Mouse (Mus musculus): ENCODE data around the gene Arhgef28. TPM values are rescaled to one million over a fixed set of nuclear protein-coding genes. Genes with fewer than 3 reads are reported as not detected.
"Not testable (repeated sequence)": the region's sequence is repeated elsewhere in the genome, so short reads cannot be mapped to it uniquely, and the experiment has no call there.

Arhgef28 gene
- polyA plus RNA-seq, 1 experiment from 2014 or later, result 27.0 TPM

DNA sequence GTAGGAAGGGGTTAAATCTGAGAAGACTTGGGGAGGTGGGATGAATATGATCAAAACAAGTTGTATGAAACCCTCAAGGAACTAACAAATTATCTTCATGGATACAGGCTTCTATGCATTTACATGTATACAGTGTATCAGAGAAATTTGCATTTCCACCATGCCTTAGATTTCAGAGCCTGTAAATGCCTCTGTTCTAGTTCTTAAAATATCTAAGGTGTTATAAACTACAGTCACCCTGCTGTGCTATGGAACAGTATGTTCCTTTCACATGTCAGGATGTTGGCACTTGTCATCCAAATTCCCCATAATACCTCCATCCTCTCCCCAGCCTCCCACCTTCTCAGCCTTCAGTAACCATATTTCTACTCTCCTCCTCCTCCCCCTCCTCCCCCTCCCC lies 168.5 kb downstream of the Arhgef28 start:
- no peak overlapping the region for H3K9ac ChIP-seq
- H3K27me3 ChIP-seq (replicated peaks), result no peaks in the 10 kb centered on the region
- H3K4me1 ChIP-seq, result no peaks in the 10 kb centered on the region
- H3K9me3 ChIP-seq, result no peaks in the 10 kb centered on the region
- no peak for ATAC-seq (replicated peaks)
- no peak overlapping the region for H3K27ac ChIP-seq
- no peak overlapping the region for H3K4me3 ChIP-seq
- no peaks in the 10 kb centered on the region for H3K36me3 ChIP-seq (replicated peaks)
- H3K4me2 ChIP-seq, result no peak overlapping the region

DNA sequence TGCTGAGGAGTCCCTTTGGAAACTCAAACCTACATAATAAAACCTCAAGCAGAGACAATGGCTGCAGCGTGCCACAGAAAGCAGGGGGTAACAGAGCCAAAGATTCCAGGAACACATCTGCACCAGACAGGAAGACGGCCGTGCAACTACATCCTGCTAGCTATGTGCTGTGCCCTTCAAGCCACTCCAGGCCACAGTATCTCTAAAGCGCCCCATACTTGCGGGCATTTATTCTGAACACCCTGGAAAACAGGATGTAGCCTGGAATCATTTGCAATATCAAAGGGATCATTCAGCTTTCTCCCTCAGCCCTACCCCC lies 174.6 kb downstream of the Arhgef28 start:
- 36% methylated on average over 5 of the region's 5 CpGs for WGBS
- Histone ChIP-seq H3K4me2 (peak overlapping the region; percentile 46), H3K27me3 (replicated peaks) (no peaks in the 10 kb centered on the region), H3K27ac (no peak overlapping the region), H3K9me3 (no peaks in the 10 kb centered on the region), H3K4me3 (no peak overlapping the region; the same call in 1 of the 2 replicates), H3K9ac (peak overlapping the region; percentile 12; the same call in 1 of the 2 replicates), H3K36me3 (replicated peaks) (no peaks in the 10 kb centered on the region), H3K4me1 (peaks cover 16% of the 10 kb centered on the region)
- peak; percentile 48; the same call in 1 of the 2 replicates for ATAC-seq (replicated peaks)

DNA sequence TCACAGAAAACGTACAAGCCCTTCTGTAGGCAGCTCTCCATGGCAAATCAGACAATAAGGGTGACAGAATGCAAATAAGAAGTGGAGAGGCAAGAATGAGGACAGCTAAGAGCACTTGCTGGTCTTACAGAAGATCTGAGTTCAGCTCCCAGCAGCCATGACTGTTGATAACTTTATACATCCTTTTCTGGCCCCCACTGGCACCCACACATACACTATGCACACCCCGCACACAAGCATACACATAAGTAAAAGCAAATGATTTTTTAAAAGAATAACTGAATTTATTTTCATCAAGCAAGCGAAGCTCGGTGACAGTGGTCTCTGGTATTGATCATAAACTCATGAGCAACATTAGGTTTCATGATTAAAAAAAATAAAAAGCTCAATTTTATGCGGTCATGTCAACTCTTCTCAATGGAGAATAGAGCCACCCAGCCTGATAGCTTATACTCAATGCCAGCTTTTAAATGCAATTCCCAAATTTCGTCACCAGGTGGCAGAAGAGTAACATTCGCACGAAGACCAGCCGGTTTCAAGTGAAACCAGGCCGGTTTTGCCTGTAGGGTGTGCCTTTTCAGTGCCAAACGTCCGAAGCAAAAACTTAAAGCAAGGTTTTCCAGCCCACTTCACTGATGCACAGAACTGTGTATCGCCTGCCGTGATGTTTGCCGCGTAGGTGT lies 175.1 kb downstream of the Arhgef28 start:
- H3K36me3 ChIP-seq (replicated peaks), result no peaks in the 10 kb centered on the region
- ATAC-seq (replicated peaks), result peak; percentile 66; the same call in 1 of the 2 replicates
- WGBS, result 12% methylated on average over 16 of the region's 16 CpGs
- peak overlapping the region; percentile 12; the same call in 1 of the 2 replicates for H3K9ac ChIP-seq
- no peak overlapping the region; the same call in 1 of the 2 replicates for H3K4me3 ChIP-seq
- peaks cover 16% of the 10 kb centered on the region for H3K4me1 ChIP-seq
- H3K9me3 ChIP-seq, result no peaks in the 10 kb centered on the region
- no peak overlapping the region for H3K27ac ChIP-seq
- peak overlapping the region; percentile 46 for H3K4me2 ChIP-seq
- H3K27me3 ChIP-seq (replicated peaks), result no peaks in the 10 kb centered on the region

DNA sequence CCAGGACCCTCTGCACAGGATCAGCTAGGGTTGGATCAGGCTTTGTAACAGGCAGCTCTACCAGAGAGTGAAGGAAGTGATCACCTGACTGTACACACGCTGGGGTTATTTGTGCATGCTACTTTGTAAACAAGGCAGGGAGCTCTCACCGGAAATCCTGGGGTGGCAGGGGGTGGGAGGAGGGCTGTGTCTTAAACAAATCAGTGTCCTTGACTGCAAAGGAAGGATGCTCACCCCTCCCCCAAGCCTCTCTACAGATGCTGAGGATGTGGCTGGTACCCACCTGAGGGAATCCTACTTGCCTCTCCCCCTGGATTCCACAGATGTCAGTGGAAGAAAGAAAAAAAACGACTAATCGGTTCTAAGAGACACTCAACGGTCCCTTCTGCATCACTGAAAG lies 176.2 kb downstream of the Arhgef28 start:
- H3K27ac ChIP-seq, result no peak overlapping the region
- no peaks in the 10 kb centered on the region for H3K36me3 ChIP-seq (replicated peaks)
- H3K9me3 ChIP-seq, result no peaks in the 10 kb centered on the region
- no peak overlapping the region for H3K4me2 ChIP-seq
- no peak overlapping the region for H3K4me3 ChIP-seq
- 16% methylated on average over 5 of the region's 5 CpGs for WGBS
- H3K27me3 ChIP-seq (replicated peaks), result no peaks in the 10 kb centered on the region
- peaks cover 16% of the 10 kb centered on the region for H3K4me1 ChIP-seq
- no peak for ATAC-seq (replicated peaks)
- no peak overlapping the region for H3K9ac ChIP-seq

GRCm38 (mm10) chr13:98028711-98029250 lies 177.5 kb downstream of the Arhgef28 start:
- H3K4me2 ChIP-seq, result no peak overlapping the region
- no peaks in the 10 kb centered on the region for H3K36me3 ChIP-seq (replicated peaks)
- H3K9ac ChIP-seq, result no peak overlapping the region
- H3K27ac ChIP-seq, result no peak overlapping the region
- WGBS, result 23% methylated on average over 6 of the region's 6 CpGs
- H3K4me3 ChIP-seq, result no peak overlapping the region
- H3K9me3 ChIP-seq, result no peaks in the 10 kb centered on the region
- H3K27me3 ChIP-seq (replicated peaks), result no peaks in the 10 kb centered on the region
- ATAC-seq (replicated peaks), result peak; percentile 67
- peaks cover 16% of the 10 kb centered on the region for H3K4me1 ChIP-seq

DNA sequence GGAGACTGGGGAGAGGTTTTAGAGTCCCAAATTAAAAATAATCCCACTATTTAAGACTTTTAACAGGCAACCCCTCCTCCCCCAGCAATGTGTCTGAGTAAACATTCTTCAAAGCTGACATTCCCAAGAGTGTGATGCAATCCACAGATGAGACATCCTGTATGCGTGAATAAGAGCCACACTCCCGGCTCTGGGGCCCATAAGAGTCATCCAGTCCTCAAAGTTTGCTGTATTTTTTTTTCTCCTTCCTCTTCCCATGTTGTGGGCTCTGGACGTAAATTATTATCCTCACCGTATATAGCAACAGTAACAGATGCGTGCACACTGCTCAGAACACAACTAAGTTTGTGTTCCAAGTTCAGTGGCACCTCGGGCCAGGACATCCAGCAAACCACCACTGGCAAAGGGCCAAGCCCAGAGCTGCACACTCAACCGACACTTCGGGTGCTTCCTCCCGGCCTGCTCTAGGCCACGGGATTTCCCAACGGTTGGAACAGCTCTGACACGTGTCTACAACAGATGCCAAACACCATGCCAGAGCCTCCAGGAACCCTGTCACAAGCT lies 178.5 kb downstream of the Arhgef28 start:
- Histone ChIP-seq H3K4me3 (no peak overlapping the region), H3K4me1 (peaks cover 16% of the 10 kb centered on the region), H3K27ac (no peak overlapping the region), H3K9me3 (no peaks in the 10 kb centered on the region), H3K4me2 (no peak overlapping the region), H3K36me3 (replicated peaks) (no peaks in the 10 kb centered on the region), H3K27me3 (replicated peaks) (no peaks in the 10 kb centered on the region), H3K9ac (no peak overlapping the region)
- no peak for ATAC-seq (replicated peaks)
- 81% methylated on average over 12 of the region's 12 CpGs for WGBS

- Histone ChIP-seq H3K27me3 (replicated peaks) (no peaks in the 10 kb centered on the region), H3K36me3 (replicated peaks) (no peaks in the 10 kb centered on the region), H3K4me3 (no peak overlapping the region), H3K27ac (no peak overlapping the region), H3K4me2 (no peak overlapping the region), H3K4me1 (peaks cover 16% of the 10 kb centered on the region), H3K9me3 (no peaks in the 10 kb centered on the region), H3K9ac (no peak overlapping the region)
- 82% methylated on average over 5 of the region's 5 CpGs for WGBS
- no peak for ATAC-seq (replicated peaks)
Observed at GRCm38 (mm10) chr13:98027122-98027521, 179.1 kb downstream of the Arhgef28 start.

GRCm38 (mm10) chr13:98025706-98026504 lies 180.3 kb downstream of the Arhgef28 start:
- Histone ChIP-seq H3K27me3 (replicated peaks) (no peaks in the 10 kb centered on the region), H3K4me3 (no peak overlapping the region), H3K4me1 (peaks cover 16% of the 10 kb centered on the region), H3K9me3 (no peaks in the 10 kb centered on the region), H3K9ac (no peak overlapping the region), H3K4me2 (no peak overlapping the region), H3K27ac (no peak overlapping the region), H3K36me3 (replicated peaks) (no peaks in the 10 kb centered on the region)
- no peak for ATAC-seq (replicated peaks)
- 75% methylated on average over 26 of the region's 26 CpGs for WGBS

DNA sequence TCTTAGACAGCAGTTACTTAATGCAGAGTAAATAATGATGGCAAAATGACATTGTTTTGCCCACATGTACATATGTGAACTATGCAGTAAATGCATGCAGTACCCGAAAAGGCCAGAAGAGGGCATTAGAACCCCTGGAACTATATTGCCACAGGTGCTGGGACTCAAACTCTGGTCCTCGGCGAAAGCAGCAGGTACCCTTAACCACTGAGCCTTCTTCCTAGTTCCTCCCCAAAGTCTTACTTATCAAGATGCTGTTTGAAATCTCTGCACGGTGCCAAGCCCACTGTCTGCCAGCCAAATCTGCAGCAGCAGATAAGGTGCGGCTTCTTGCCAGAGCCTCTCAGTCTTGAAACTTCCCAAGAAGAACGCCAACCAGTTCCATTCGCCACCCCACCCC lies 181.1 kb downstream of the Arhgef28 start:
- H3K4me3 ChIP-seq, result no peak overlapping the region
- ATAC-seq (replicated peaks), result no peak
- H3K27me3 ChIP-seq (replicated peaks), result no peaks in the 10 kb centered on the region

GRCm38 (mm10) chr13:98024680-98025079 lies 181.6 kb downstream of the Arhgef28 start:
- H3K27ac ChIP-seq, result no peak overlapping the region
- no peaks in the 10 kb centered on the region for H3K36me3 ChIP-seq (replicated peaks)
- 91% methylated on average over 12 of the region's 12 CpGs for WGBS

More for the DNA sequence above, 181.1 kb downstream of the Arhgef28 start:
- H3K9me3 ChIP-seq, result no peaks in the 10 kb centered on the region
- H3K27ac ChIP-seq, result no peak overlapping the region
- H3K4me1 ChIP-seq, result peaks cover 16% of the 10 kb centered on the region
- H3K36me3 ChIP-seq (replicated peaks), result no peaks in the 10 kb centered on the region
- H3K4me2 ChIP-seq, result no peak overlapping the region
- WGBS, result 86% methylated on average over 7 of the region's 7 CpGs
- no peak overlapping the region for H3K9ac ChIP-seq

DNA sequence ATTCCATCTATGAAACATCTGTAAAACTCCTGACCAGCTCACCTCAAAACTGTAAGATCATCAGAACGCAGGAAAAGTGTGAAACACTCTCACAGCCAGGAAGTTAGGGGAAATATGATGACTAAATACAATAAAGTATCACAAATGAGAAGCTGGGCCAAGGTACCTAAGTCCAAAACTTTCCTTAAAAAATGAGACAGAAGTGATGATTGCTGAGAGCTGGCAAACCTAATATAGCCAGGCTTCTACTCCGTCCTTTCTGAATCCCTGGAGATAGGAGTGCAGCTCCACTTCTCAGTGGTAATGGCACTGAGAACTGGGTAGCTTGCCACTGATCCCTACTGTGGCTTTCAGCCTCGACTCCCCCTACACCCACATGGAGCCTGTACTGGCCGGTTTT lies 184.3 kb downstream of the Arhgef28 start:
- Histone ChIP-seq H3K4me1 (peaks cover 5% of the 10 kb centered on the region; the same call in 1 of the 2 replicates), H3K9me3 (no peaks in the 10 kb centered on the region), H3K9ac (no peak overlapping the region), H3K27ac (no peak overlapping the region), H3K4me2 (no peak overlapping the region), H3K4me3 (no peak overlapping the region), H3K27me3 (replicated peaks) (no peaks in the 10 kb centered on the region), H3K36me3 (replicated peaks) (no peaks in the 10 kb centered on the region)
- no peak for ATAC-seq (replicated peaks)
- 82% methylated on average over 4 of the region's 4 CpGs for WGBS

More at GRCm38 (mm10) chr13:98024680-98025079, 181.6 kb downstream of the Arhgef28 start:
- H3K9ac ChIP-seq, result no peak overlapping the region
- no peaks in the 10 kb centered on the region for H3K9me3 ChIP-seq
- no peak overlapping the region for H3K4me2 ChIP-seq
- ATAC-seq (replicated peaks), result no peak
- H3K4me3 ChIP-seq, result no peak overlapping the region
- peaks cover 11% of the 10 kb centered on the region for H3K4me1 ChIP-seq
- no peaks in the 10 kb centered on the region for H3K27me3 ChIP-seq (replicated peaks)

- H3K27ac ChIP-seq; H3K9me3 ChIP-seq; ATAC-seq (replicated peaks); H3K27me3 ChIP-seq (replicated peaks); H3K36me3 ChIP-seq (replicated peaks); H3K9ac ChIP-seq; H3K4me2 ChIP-seq; H3K4me3 ChIP-seq: not testable (repeated sequence)
- H3K4me1 ChIP-seq, result peaks cover 14% of the 10 kb centered on the region; the same call in 1 of the 2 replicates
- 96% methylated on average over 8 of the region's 8 CpGs for whole genome bisulfite sequencing
Observed at GRCm38 (mm10) chr13:98018837-98019236, 187.4 kb downstream of the Arhgef28 start.
